Mouse (Mus musculus) kidney, embryonic 16.5 days (tissue): ENCODE data around the gene Eps8. TPM values are rescaled to one million over a fixed set of nuclear protein-coding genes. Genes with fewer than 3 reads are reported as not detected.
A peak's percentile ranks its signal among the peaks of the same experiment; 100 is the strongest.

ENCODE experiments used
- ATAC-seq: fragments of 200-750 bp; cut with Nextera tagmentation; 2 replicates; pipeline ENCODE4 v1.8.0; 2017; ENCODE audit warnings: moderate TSS enrichment; ENCODE audit not compliant: low FRiP score, low TSS enrichment
- H3K27ac ChIP-seq: fragments of 300-500 bp; sonication (generic); 2 replicates; pipeline ENCODE4 v1.5.1; 2014; ENCODE audit warnings: low read length
- H3K27me3 ChIP-seq: fragments of 300-500 bp; sonication (generic); 2 replicates; pipeline ENCODE4 v1.6.1; 2014; ENCODE audit warnings: low read length, control low read depth, mixed read lengths; ENCODE audit not compliant: insufficient read depth
- H3K36me3 ChIP-seq: fragments of 300-500 bp; sonication (generic); 2 replicates; pipeline ENCODE4 v1.6.1; 2014; ENCODE audit warnings: low read length, control low read depth, mixed read lengths; ENCODE audit not compliant: insufficient read depth
- H3K4me1 ChIP-seq: fragments of 300-500 bp; sonication (generic); 2 replicates; pipeline ENCODE4 v1.6.1; 2014; ENCODE audit warnings: low read length, control low read depth, mixed read lengths; ENCODE audit not compliant: insufficient read depth
- H3K4me2 ChIP-seq: fragments of 300-500 bp; sonication (generic); replicated peaks from 2 replicates; pipeline ENCODE4 v1.6.1; 2014; ENCODE audit warnings: low read depth, low read length
- H3K4me3 ChIP-seq: fragments of 300-500 bp; sonication (generic); 2 replicates; pipeline ENCODE4 v1.5.1; 2014; ENCODE audit warnings: mild to moderate bottlenecking, low read length
- H3K9ac ChIP-seq: fragments of 300-500 bp; sonication (generic); replicated peaks from 2 replicates; pipeline ENCODE4 v1.6.1; 2014; ENCODE audit warnings: low read length
- H3K9me3 ChIP-seq: fragments of 300-500 bp; sonication (generic); 2 replicates; pipeline ENCODE4 v1.6.1; 2016; ENCODE audit warnings: low read length, control low read depth
- WGBS: fragments of 180-500 bp; shearing (Covaris S2); extraction: QIAGEN DNeasy Blood & Tissue Kit; methylation state at CpG from one replicate; pipeline ENCODE4 v1.1.7; 2014; 5-methylcytosine and 5-hydroxymethylcytosine counted together
- polyA plus RNA-seq: library from polyadenylated mRNA; unstranded; fragments of >200 nt; fragmentation: Nextera tagmentation; extraction: Ambion mirVana; gene quantifications from 2 replicates; pipeline ENCODE4 v1.2.1, GENCODE M21; 2015

The Eps8 gene
- 42.0 and 43.0 TPM in 2 replicates for polyA plus RNA-seq

DNA sequence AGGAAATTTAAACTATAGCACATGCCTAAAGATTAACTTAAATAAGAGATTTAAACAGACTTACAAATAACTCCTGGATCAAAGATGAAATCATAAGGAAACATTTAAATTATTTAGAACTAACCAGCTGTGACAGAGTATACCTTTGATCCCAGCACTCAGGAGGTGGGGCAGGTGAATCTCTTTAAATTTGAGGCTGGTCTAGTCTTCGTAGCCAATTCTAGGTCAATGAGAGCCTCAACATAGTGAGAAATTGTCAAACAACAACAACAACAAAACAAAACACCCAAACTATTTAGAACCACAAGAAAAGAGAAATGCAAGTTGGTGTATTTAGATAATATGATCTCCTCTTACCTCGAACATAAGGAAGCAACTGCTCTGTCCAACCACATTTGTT lies at the start of gene Eps8:
Eps8 (minus strand) TSS at position 101 of the 400 bp plus-strand sequence.
- Histone ChIP-seq H3K9ac (no peak within 1 kb of the TSS), H3K4me2 (no peak within 1 kb of the TSS), H3K36me3 (no peaks in the 10 kb centered on the region), H3K27ac (no peak within 1 kb of the TSS), H3K9me3 (0 out of 2 replicates have a peak, but pooled peaks cover 5% of the 10 kb centered on the region), H3K4me1 (no peaks in the 10 kb centered on the region), H3K27me3 (no peaks in the 10 kb centered on the region), H3K4me3 (no peak within 1 kb of the TSS)
- no peak for ATAC-seq
- WGBS, result 83% methylated on average over 2 of the region's 2 CpGs

DNA sequence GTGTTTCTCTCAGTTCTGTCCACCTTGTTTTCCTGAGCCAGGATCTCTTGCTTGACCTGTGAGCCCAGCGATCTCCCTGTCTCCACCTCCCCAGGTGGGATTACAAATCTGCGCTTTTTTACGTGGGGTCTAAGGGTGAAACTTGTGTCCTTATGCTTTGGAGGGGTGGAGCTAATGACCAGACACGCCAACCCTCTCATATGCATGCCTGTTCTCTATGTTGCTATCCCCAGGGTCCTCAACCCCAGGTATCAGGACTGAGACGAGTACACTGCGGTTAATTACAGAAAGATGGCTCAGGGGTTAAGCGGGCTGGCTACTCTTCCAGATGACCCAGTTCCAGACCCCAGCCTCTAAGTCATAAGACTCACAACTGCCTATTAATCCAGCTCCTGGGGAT lies 48.8 kb upstream of the Eps8 start:
- ATAC-seq, result 0 out of 2 replicates have a peak, but pooled peaks have one; percentile 19
- no peak overlapping the region for H3K9ac ChIP-seq
- H3K27ac ChIP-seq, result no peak overlapping the region
- H3K4me2 ChIP-seq, result no peak overlapping the region
- H3K9me3 ChIP-seq, result no peaks in the 10 kb centered on the region
- no peaks in the 10 kb centered on the region for H3K36me3 ChIP-seq
- 0 out of 2 replicates have a peak, but pooled peaks cover 8% of the 10 kb centered on the region for H3K4me1 ChIP-seq
- no peak overlapping the region for H3K4me3 ChIP-seq
- WGBS, result 85% methylated on average over 7 of the region's 7 CpGs
- no peaks in the 10 kb centered on the region for H3K27me3 ChIP-seq

GRCm38 (mm10) chr6:137702918-137703317 lies 48.2 kb upstream of the Eps8 start:
- H3K9me3 ChIP-seq, result no peaks in the 10 kb centered on the region
- ATAC-seq, result no peak
- H3K36me3 ChIP-seq, result no peaks in the 10 kb centered on the region
- no peak overlapping the region for H3K27ac ChIP-seq
- H3K4me1 ChIP-seq, result 0 out of 2 replicates have a peak, but pooled peaks cover 8% of the 10 kb centered on the region
- no peaks in the 10 kb centered on the region for H3K27me3 ChIP-seq
- WGBS, result 58% methylated on average over 4 of the region's 4 CpGs
- no peak overlapping the region for H3K4me3 ChIP-seq
- no peak overlapping the region for H3K4me2 ChIP-seq
- H3K9ac ChIP-seq, result no peak overlapping the region

DNA sequence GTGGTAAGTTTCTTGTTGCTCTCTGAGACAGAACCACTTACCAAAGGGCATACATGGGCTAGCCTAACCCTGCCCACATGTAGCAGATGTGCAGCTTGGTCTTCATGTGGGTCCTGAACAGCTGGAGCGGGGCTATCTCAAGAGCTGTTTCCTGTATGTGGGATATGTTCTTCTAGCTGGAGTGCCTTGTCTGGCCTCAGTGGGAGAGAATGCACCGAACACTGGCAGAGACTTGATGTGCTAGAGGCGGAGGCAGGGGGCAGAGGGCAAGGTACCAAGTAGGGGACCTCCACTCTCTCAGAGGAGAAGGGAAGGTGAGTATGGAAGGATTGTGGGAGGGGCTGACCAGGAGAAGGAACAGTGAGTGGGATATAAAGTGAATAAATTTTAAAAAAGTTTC lies 47.5 kb upstream of the Eps8 start:
- Histone ChIP-seq H3K27me3 (no peaks in the 10 kb centered on the region), H3K27ac (no peak overlapping the region), H3K9me3 (no peaks in the 10 kb centered on the region), H3K4me2 (no peak overlapping the region), H3K4me1 (0 out of 2 replicates have a peak, but pooled peaks cover 8% of the 10 kb centered on the region), H3K4me3 (no peak overlapping the region), H3K9ac (no peak overlapping the region), H3K36me3 (no peaks in the 10 kb centered on the region)
- WGBS, result 84% methylated on average over 3 of the region's 3 CpGs
- no peak for ATAC-seq

DNA sequence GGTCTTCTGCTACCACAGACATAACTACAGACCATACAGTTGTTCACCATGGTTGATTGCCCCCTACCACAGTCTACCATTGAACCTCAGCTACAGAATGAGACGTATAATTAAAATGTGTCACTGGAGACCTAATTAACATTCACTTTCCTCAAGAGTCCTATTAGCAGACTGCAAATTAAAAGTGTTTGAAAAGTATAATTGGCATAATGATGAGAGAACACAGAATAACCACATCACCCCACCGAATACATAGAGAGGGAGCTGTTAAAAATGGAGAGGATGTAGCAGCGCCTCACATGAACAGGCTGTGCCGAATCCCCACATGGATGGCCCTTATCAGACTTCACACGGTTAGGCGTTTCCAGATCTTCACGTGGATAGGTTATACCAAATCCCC lies 44.8 kb upstream of the Eps8 start:
- H3K4me2 ChIP-seq, result no peak overlapping the region
- H3K4me3 ChIP-seq, result no peak overlapping the region
- no peak for ATAC-seq
- no peaks in the 10 kb centered on the region for H3K9me3 ChIP-seq
- H3K27me3 ChIP-seq, result no peaks in the 10 kb centered on the region
- 92% methylated on average over 7 of the region's 7 CpGs for WGBS
- H3K27ac ChIP-seq, result no peak overlapping the region
- no peak overlapping the region for H3K9ac ChIP-seq
- H3K36me3 ChIP-seq, result no peaks in the 10 kb centered on the region
- 0 out of 2 replicates have a peak, but pooled peaks cover 8% of the 10 kb centered on the region for H3K4me1 ChIP-seq

DNA sequence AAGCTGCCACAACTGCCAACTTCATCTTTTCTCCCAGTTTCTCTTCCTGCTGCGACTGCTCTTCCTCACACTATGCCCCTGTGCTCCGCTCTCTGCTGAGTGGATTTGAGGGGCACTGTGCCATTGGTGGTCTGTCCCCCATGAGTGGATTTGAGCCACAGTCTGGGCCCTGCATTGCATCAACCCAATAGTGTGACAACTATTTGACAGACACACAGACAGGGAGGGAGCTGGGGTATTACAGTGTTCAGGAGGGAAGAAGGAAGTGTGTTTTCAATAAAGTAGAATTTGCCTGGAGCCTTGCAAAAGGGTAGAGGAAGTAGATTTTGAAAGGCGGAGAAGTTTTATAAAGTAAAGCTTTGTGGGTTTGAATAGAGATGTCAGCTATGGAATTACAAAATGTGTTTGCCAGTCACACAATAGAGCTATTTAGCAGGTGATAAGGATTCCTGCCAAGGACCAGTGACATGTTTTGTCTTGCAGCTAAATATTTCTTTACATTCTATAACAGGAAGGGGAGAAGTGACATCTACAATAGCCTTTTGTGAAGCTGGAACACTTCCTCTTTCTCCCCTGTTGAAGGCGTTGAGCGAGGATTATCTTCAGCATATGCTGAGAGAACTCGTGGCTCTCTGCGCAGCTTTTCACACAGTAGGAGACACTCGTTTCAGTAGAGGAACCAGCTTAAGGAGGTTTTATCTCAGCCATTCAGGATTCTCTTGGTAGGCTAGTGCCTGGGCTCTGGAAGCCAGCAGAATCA lies 41.9 kb upstream of the Eps8 start:
- H3K27ac ChIP-seq, result no peak overlapping the region
- no peak for ATAC-seq

DNA sequence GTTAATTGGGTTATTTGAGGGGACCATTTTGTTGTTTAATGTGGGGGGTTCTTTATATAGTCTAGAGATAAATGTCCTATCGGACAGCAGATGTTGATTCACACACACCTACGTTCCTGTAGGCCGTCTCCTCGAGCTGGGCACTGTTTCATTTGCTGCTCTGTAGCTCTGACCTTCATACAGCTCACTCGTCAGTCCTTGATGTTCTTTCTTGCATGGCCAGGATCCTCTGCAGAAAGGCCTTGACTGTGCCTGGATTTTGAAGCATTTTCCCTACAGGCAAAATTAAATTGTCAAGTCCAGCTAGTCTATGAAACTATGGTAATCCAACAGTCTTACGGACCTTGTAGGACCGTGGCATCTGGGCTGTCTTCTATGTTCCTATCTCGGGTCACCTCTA lies 40.4 kb upstream of the Eps8 start:
- Histone ChIP-seq H3K4me1 (no peaks in the 10 kb centered on the region), H3K9ac (no peak overlapping the region), H3K9me3 (no peaks in the 10 kb centered on the region), H3K4me3 (no peak overlapping the region), H3K27me3 (no peaks in the 10 kb centered on the region), H3K36me3 (no peaks in the 10 kb centered on the region), H3K27ac (no peak overlapping the region), H3K4me2 (no peak overlapping the region)
- ATAC-seq, result no peak
- 87% methylated on average over 8 of the region's 8 CpGs for WGBS

More for the DNA sequence above, 41.9 kb upstream of the Eps8 start:
- Histone ChIP-seq H3K9me3 (no peaks in the 10 kb centered on the region), H3K4me2 (no peak overlapping the region), H3K4me1 (no peaks in the 10 kb centered on the region), H3K4me3 (no peak overlapping the region), H3K9ac (no peak overlapping the region), H3K36me3 (no peaks in the 10 kb centered on the region), H3K27me3 (no peaks in the 10 kb centered on the region)
- WGBS, result 81% methylated on average over 8 of the region's 8 CpGs

DNA sequence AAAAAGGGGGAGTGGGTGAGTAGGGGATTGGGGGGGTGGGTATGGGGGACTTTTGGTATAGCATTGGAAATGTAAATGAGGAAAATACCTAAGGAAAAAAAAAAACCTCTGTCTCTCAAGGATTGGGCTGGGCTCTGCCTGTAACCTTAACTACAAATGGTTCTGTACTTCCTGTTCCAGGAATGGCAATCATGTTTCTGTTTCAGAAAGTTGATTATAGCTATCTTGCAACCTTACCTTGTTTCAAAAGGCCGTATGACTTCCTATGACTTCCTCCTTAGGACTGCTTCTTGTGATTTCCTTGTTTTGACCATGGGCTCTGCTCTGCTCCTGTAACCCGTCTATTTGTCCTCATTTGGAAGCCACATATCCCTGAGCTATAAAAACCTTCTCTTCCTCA lies 39.6 kb upstream of the Eps8 start:
- ATAC-seq, result no peak
- no peak overlapping the region for H3K4me2 ChIP-seq
- no peaks in the 10 kb centered on the region for H3K4me1 ChIP-seq
- H3K27me3 ChIP-seq, result no peaks in the 10 kb centered on the region
- 60% methylated on average over 2 of the region's 2 CpGs for WGBS
- H3K27ac ChIP-seq, result no peak overlapping the region
- H3K4me3 ChIP-seq, result no peak overlapping the region
- no peaks in the 10 kb centered on the region for H3K36me3 ChIP-seq
- H3K9me3 ChIP-seq, result no peaks in the 10 kb centered on the region
- no peak overlapping the region for H3K9ac ChIP-seq

DNA sequence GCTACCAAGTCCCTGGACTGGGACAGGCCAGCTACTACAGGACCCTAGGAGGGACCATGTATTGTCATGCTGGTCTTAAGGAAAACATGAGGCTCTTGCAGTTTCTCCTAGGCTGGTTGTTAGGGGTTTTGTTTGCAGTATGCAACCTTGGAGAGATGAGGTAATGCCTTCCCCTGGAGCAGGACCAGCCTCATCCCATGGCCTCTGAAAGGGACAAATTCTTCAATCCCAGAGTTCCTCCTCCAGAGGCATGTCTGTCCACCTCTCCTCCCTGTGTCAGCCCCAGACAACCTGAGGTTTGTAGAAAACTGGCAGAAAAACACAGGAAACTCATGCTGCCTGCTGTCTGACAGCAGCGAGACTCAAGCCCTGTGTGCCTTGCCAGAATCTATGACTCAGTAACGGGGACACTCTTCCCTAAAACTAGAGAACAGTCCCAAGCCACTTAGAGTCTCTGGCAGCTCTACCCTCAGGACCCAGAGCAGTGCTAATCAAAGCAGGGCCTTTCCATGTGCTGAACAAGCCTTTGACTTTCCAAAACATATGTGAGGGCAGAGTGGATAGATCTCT lies 36.0 kb upstream of the Eps8 start:
- no peak for ATAC-seq
- H3K27ac ChIP-seq, result no peak overlapping the region

GRCm38 (mm10) chr6:137688506-137689105 lies 33.9 kb upstream of the Eps8 start:
- Histone ChIP-seq H3K27me3 (no peaks in the 10 kb centered on the region), H3K4me2 (no peak overlapping the region), H3K4me1 (no peaks in the 10 kb centered on the region), H3K36me3 (no peaks in the 10 kb centered on the region), H3K27ac (no peak overlapping the region), H3K9me3 (no peaks in the 10 kb centered on the region), H3K4me3 (no peak overlapping the region), H3K9ac (no peak overlapping the region)
- ATAC-seq, result no peak
- WGBS, result 69% methylated on average over 11 of the region's 11 CpGs

More for the DNA sequence above, 36.0 kb upstream of the Eps8 start:
- no peak overlapping the region for H3K9ac ChIP-seq
- no peaks in the 10 kb centered on the region for H3K27me3 ChIP-seq
- no peak overlapping the region for H3K4me2 ChIP-seq
- WGBS, result 56% methylated on average over 2 of the region's 2 CpGs
- no peaks in the 10 kb centered on the region for H3K36me3 ChIP-seq
- no peak overlapping the region for H3K4me3 ChIP-seq
- H3K9me3 ChIP-seq, result no peaks in the 10 kb centered on the region
- no peaks in the 10 kb centered on the region for H3K4me1 ChIP-seq
